Mouse (Mus musculus) heart, adult 9 months (tissue): ENCODE data around the gene Bean1.

Source experiments
- DNase-seq, 2 experiments: peaks; one replicate each; pipeline ENCODE4 v3.0.0; 2022; ENCODE audit warnings: low spot score in 2 of 2

Gene Bean1

DNA sequence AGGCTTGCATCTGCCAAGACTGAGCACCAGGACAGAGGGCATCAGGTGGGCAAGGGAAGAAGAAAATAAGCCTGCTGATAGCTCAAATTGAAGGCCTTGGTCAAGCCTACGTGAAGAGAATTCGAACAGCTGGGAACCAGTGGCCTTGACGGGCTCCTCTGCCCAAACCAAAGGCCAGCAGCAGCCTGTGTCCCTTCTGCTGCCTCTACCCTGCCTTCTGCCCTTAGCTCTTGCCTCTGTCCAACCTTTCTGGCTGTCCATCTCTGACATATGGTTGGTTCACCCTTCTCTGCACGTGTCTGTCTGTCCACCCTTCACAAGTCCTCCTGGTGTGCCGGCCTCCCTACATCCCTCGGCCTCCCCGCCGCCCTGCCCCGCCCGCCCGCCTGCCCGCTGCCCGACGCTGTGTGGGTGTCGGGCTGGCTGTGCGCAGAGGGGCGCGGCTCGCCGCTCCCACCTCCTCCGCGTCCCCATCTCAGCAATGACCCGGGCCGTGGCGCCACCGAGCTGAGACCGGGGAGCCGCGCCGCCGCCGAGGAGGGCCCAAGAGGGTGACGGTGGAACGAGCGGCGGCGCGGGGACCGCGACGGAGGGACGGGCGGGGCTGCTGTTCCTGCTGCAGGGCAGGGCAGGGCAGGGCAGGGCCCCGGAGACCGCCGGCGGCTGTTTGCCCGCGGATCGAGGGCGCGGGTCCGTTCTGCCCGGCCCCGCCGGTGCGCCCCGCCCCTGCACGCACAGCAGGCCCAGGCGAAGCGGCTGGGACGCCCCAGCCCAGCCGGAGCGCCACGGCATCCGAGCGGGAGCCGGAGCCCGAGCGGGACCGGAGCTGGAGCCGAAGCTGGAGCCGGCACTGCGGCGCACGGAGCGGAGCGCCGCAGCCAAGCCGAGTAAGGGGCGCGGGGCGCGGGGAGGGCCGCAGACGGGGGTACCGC, at the start of gene Bean1:
Gene Bean1, plus strand, starts transcription at position 325 of the 932 bp plus-strand sequence.
- DNase-seq: peak; percentile 47 to 53

DNA sequence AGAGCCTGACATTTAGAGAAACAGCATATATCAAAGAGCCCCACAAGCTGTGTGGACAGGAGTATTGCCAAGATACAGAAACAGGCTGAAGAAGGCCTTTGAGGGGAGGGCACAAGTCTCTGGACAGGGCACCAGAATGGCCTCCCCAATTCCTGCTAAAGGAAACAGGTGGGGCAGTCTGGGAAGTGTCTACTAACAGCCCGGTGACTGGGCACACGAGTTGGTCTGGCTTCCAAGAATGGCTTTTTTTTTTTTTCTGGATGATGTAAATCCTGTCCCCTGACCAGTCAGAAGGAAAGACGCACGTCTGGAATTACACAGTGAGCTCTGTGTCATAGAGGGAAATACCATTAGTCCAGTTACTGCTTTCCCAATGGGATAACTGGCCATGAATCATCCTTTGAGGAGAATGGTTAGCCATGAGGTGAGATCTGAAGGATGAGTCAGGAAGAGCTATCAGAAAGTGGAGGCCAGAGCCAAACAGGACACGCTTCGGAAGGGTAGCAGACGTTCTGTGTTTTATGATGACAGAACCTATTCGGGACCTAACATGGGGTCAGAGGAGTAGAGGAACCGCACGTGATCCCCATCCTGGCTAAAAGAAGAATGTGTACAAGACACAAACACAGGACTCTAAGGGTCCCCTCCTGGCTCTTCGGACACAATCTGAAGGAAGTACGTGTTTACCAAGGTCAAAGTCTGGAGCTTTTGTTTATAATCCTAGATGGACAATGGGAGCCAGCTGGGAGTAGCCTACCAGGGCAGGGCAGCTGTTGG, 48.4 kb upstream of the Bean1 start:
- no peak for DNase-seq

DNA sequence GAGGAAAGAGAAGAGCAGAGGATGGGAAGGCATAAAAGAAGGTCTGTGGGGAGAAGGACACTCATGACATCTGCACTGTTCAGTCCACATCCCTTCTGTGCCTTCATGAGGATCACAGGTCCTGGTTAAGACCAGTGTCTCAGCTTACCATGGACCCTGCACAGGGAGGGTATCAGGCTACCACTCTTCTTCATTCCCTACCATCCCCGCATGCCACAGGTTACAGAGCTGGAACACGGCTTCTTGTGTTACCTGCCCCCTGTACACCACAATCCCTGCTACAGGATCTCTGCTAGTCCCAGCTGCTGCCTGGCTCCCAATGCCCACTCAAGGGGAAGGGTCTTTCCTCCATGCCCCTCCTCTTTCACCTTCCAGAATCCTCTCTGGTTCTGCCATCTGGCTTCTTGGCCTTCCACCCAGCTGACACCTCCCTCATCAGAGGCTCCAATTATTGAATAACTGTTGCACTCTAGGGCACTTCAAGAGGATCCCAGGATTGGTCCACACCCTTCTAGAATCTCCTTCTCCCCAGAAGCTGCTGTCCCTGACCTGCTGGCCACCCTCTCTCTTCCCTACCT, 47.1 kb upstream of the Bean1 start:
- DNase-seq: no peak

DNA sequence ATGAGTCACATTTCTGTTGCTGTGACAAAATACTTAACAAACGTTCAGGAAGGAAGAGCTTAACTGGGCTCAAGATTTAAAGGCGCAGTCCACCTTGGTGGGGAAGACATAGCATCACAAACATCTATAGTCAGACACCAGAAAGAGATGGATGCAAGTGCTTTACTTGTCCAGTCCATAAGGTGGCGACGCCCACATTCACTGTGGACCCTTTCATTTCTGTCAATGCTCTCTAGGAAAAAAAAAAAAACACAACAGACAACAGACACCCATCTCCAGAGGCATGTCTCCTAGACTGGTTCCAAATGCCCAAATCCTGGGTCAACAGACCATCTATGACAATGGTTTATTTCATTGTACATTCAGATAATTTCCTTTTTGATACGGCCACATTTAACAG, 45.7 kb upstream of the Bean1 start:
- DNase-seq: no peak

DNA sequence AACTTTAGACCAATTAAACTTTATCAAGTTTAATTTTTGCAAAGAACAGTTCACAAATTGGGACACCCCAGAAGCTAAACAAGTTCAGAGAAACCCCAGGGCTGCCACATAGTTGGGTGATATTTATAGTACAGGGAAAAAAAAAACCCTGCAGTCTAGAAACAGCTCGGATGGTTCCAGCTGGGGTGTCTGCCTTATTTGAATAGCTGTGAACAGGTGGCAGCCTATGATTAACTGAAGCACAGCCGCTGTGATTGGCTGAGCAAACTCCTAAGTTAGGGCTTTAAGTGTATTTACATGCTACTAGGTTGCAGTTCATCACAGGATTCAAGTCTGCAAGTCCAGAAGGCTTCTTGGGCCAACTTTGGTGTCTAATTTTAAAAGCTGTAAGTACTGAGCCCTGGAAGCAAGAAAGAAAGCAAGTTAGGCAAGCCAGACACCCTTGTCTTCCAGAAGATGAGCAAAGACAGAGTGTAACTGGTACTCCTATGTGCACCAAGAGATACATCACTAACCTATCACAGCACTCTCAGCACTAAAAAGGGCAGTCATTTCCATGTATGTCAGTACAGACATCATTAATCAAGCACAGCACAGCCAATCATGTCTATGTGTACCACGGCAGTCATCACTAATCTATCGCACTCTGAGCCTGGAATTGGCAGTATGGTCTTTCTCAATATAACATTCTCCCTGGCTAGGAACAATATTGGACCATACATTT, 42.9 kb upstream of the Bean1 start:
- DNase-seq: no peak

DNA sequence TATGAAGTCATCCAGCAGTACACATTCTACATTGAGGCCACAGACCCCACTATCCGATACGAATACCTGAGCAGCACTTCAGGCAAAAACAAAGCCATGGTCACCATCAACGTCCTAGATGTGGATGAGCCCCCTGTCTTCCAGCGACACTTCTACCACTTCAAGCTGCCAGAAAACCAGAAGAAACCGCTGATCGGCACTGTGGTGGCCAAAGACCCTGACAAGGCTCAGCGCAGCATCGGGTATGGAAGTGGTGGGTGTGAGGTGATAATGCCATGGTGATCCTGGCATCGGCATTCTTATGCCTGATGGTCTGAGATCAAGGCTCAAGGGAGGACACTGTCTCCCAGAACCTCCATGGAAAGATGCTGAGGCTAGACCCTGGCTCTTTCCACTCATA, 39.3 kb upstream of the Bean1 start:
- DNase-seq: no peak

DNA sequence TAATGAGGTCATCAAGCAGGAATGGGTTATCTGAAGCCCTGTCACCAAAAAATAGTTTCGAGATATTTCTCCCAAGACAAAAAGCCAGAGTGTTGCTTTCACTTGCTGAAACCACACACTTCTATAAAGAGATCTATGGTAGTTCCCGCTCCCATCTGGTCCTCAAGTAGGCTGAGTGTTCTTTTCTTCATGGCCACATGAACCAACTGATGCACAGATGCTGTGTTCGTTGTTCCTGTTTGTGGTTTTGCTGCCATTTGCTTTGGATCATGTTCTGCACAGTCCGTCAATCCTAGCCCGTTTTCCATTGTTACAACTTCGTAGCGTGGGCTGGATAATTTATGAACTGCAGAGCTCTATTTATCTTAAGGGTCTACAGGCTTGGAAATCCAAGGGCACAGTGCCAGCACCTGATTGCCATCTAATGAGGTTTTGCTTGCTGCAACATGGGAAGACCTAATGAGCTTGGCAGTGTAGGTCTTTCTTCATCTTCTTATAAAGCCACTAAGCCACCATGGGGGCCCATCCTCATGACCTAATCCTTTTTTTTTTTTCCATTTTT, 38.7 kb upstream of the Bean1 start:
- DNase-seq: no peak

DNA sequence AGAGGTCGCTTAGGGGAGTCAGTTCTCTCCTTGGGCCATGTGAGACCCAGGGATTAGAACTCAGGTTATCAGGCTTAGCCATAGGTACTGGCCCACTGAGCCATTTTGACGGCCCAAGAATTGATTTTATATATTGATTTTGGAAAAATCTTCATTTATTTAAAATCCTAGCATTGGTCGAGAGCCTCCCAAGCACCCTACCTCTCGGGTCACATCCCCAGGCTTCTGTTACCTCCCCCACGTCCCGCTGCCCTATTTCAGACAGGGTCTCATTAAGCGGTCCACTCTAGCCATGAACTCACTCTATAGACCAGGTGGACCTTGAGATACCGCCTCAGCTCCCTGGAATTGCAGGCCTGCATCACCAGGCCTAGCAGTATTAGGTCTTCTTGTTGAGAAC, 35.7 kb upstream of the Bean1 start:
- DNase-seq: no peak

DNA sequence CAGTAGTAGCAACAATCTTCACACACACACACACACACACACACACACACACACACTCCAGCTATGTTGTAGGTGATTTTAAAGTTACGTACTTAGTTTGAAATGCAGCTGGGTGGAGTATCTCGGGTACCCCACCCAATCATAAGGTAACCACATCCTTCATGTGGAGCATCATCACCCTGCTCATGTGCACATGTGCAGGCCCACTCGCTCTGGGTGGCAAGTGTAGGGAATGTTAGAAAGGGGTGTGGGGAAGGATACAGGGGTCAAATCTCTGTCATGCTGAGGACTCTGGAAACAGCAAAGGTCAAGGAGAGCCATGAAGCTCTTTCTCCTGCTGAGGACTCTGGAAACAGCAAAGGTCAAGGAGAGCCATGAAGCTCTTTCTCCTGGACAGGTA, 34.0 kb upstream of the Bean1 start:
- DNase-seq: no peak

DNA sequence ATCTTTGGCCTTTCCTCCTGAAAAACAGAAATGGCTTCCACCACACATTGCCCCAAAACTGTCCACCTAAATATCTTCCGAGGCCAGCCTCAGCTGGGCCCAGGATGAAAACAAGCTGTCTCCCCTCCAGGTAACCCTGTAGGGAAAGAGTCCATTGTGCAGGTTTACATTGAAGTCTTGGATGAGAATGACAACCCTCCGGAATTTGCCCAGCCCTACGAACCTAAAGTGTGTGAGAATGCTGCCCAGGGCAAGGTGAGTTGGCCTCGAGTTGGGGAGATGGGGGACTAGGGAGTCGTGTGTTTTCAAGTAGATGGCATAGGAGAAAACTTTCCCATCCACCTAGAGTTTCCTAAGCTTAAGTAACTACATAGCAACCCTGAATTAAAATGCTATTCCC, 32.6 kb upstream of the Bean1 start:
- no peak for DNase-seq

DNA sequence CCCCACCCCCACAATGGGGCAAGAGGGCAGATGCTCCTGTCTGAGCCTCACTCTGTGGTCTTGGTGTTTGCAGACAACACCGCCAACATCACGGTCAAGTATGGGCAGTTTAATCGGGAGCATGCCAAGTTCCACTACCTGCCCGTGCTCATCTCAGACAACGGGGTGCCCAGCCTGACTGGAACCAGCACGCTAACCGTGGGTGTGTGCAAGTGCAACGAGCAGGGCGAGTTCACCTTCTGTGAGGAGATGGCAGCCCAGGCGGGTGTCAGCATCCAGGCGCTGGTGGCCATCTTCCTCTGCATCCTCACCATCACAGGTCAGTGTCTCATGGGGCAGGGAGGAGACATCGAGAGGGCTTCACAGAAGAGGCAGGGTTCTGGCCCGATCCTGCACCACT, 29.6 kb upstream of the Bean1 start:
- no peak for DNase-seq

DNA sequence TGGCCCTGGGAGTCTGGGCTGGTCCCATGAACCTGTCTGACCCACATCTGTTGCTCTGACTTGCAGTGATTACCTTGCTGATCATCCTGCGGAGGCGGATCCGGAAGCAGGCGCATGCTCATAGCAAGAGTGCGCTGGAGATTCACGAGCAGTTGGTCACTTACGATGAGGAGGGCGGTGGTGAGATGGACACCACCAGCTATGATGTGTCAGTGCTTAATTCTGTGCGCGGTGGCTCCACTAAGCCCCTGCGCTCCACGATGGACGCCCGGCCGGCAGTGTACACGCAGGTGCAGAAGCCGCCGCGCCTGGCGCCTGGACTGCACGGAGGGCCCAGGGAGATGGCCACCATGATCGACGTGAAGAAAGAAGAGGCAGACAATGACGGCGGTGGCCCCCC, 27.8 kb upstream of the Bean1 start:
- no peak for DNase-seq

DNA sequence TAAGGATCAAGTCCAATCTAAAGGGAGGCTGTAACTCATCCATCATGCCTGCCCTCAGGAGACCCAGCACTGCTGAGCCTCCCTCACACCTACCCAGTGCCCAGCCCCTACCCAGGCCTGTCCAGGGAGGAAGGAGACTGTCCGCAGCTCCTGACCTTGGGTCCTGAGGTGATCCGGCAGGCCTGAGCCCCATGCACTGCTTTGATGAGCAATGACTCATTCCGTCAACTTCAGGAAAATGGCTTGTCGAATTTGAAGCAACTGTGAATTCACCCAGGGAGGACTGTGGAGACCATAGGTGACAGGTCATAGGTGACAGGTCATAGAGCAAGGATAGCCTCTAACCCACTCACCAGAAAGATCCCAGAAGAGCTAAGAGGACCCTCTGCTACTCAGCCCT, 26.9 kb upstream of the Bean1 start:
- no peak for DNase-seq

DNA sequence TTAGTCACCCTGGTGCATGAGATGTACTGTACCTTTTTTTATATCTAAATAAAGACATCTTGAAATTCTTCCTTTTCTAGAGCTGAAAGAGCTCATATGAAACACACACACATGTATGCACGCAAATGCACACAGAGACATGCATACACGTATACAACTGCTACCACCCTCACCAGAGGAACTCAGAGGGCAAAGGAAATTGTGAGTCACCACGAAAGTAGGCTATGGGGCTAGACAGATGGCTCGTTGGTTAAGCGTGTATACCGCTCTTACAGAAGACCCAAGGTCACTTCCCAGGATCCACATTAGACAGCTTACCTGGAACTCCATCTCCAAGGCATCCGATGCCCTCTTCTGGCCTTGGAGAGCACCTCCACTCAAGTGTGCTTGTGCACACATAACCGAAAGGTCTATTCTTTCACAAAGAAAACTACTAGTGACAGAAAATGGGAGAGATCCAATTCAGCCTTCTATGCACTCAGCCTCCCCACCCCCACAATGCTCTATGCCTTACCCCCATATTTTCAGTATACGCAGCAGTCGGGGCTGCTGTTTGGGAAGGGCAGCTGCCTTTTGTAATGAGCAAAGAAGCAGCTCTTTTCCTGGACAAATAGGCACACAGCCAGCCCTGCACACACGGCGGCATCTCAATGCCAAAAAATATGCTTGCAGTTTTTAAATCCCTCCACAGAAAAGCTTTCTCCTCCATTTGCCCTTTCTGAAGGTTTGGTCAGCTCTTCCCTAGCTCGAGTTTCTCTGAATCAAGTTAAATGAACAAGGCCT, 25.6 kb upstream of the Bean1 start:
- no peak for DNase-seq

DNA sequence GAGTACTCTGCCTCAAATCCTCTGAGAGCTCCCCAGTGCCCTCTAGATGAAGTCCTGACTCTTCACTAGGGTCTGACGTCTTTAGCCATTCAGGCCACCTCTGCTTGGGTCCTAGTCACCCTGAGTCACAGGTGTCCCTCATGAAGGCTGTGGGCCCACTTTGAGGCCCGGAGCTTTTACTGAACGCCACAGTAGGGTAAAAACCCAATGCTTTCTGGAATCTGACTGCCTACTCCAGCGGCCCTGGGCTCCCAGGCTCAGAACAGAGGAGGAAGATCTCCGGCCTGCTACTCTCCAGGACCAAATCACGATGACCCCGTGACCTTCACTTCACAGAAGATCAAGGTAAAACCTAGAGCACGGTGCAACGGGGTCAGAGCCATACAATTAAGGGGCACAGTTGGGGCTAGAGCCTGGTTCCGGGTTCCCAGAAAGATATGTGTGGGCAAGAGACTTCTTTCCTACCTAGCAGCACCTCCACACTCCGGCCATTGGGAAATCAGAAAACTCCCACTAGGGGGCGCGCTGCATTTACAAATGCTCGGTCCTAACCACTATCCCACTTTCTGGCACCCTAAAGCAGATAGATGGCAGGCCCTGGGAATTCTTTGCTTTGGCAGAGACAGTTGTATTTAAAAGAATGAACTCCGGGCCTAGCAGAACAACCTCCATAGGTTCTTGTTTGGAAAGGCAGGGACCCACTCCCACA, 24.1 kb upstream of the Bean1 start:
- peak; percentile 66 to 81 for DNase-seq

DNA sequence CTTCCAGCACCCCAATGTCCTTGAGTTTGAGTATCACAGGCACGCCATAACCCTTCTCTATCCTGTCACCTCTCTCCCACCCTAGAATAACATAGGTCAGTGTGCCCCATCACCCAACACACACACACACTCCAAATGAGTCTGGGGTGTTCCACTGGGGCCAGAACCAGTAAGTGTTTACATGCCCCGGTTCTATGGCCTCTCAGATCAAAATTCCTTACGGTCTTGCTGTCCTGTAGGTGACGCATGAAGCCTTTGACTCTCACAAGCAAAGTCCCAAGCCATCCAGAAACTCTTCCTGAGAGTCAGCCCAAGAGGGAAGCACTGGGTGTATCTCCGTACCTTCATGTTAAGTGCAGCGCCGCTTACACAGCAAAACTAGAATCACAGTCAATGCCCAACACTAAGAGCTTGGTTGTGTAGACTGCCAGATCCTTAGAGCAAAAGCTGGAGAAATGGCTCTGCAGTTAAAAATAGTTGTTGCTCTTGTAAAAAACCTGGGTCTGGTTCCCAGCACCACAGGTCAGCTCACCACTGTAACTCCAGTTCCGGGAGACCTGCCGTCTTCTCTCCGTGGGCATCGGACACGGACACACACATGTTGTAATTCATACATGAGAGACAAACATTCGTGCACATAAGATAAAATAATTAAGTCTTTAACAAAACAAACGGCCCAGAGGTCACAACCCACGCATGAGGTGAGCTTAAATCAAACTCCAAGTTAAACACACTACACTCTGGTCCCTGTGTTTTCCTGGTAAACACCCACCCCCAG, 23.3 kb upstream of the Bean1 start:
- no peak for DNase-seq

DNA sequence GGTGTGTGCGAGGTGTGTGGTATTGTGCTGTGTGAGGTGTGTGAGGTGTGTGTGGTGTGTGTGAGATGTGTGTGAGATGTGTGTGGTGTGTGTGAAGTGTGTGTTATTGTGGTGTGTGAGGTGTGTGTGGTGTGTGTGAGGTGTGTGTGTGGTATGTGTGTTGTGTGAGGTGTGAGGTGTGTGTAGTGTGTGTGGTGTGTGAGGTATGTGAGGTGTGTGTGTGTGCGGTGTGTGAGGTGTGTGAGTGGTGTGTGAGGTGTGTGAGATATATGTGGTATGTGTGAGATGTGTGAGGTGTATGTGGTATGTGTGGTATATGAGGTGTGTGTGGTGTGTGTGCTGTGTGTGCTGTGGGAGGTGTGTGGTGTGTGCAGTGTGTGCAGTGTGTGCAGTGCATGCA, 22.3 kb upstream of the Bean1 start:
- no peak for DNase-seq

DNA sequence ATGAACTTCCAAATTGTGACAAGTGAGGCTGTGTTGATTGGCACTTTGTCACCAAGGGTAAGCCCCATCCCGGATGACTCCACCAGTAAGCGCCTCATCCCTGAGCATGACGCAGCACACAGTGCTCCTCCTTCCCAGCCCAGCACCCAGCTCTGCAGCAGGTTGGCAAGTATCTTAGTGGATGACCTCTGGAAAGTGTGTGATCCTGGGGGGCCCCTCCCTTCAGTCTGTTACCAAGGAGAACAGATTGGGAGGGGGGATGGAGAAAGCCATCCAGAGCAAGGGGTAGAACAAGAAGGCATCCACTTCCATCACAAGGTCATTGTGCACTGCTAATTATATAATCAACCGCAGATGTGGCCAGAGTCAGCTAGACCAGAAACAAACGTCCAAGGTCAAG, 9.5 kb upstream of the Bean1 start:
- DNase-seq: no peak

DNA sequence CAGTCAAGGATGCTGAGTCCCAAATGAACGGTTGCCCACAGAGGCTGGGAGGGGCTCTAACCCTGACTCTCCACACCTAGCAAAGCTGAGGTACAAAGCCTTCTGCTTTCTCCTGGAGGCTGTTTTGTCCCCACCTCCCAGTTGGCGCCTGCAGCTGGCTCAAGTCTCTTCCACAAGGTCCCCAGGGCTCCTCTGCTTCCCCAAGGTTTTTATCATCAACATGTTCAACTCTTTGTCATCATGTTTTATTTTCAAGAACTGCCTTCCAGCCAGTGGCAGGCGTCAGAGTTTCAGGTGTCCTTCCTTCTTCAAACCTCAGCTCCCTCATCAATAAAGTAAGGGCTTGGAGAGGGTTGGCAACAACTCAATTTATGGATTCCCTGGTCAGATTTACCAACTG, 781 bp upstream of the Bean1 start:
- DNase-seq: no peak
